Mouse (Mus musculus): Measurements from ENCODE around the gene Ssx9. TPM values are rescaled to one million over a fixed set of nuclear protein-coding genes. Genes with fewer than 3 reads are reported as not detected.
"Not testable (repeated sequence)": the region's sequence is repeated elsewhere in the genome, so short reads cannot be mapped to it uniquely, and the experiment has no call there.

Gene Ssx9
- not detected in 2 replicates for polyA plus RNA-seq (2015; fragmentation: Nextera tagmentation; extraction: Ambion mirVana)

GRCm38 (mm10) chrX:8748132-8748531 lies at the start of gene Ssx9:
Gene Ssx9 (plus strand): TSS chrX:8748432.
- not testable (repeated sequence) for H3K27me3 ChIP-seq (ENCODE audit: control insufficient read depth, insufficient read depth, low read length); H3K36me3 ChIP-seq (ENCODE audit: control insufficient read depth, insufficient read depth); H3K4me2 ChIP-seq (ENCODE audit: low read depth, low read length); H3K27ac ChIP-seq (ENCODE audit: low read length); H3K4me1 ChIP-seq (ENCODE audit: control insufficient read depth, insufficient read depth, low read length); H3K9me3 ChIP-seq (replicated peaks; ENCODE audit: control insufficient read depth, low read length); H3K4me3 ChIP-seq (ENCODE audit: low read length); H3K9ac ChIP-seq (ENCODE audit: low read length); ATAC-seq (replicated peaks; ENCODE audit: extremely low read depth, insufficient read depth, low FRiP score)
- WGBS = 50% methylated on average over 2 of the region's 2 CpGs

- no peak overlapping the region for H3K4me2 ChIP-seq (ENCODE audit: low read depth, low read length)
- ATAC-seq (replicated peaks; ENCODE audit: extremely low read depth, insufficient read depth, low FRiP score) = no peak
- WGBS = 41% methylated on average over 5 of the region's 5 CpGs
Measured at GRCm38 (mm10) chrX:8732907-8733306, 15.3 kb upstream of the Ssx9 start.

GRCm38 (mm10) chrX:8803391-8803790 lies 55.2 kb downstream of the Ssx9 start, which contains the start of gene Ssxb5:
Gene Ssxb5 (plus strand): TSS chrX:8803691.
- H3K4me1 ChIP-seq (ENCODE audit: control insufficient read depth, insufficient read depth, low read length); H3K4me2 ChIP-seq (ENCODE audit: low read depth, low read length); H3K36me3 ChIP-seq (ENCODE audit: control insufficient read depth, insufficient read depth); H3K9ac ChIP-seq (ENCODE audit: low read length); ATAC-seq (replicated peaks; ENCODE audit: extremely low read depth, insufficient read depth, low FRiP score); H3K27ac ChIP-seq (ENCODE audit: low read length); H3K9me3 ChIP-seq (replicated peaks; ENCODE audit: control insufficient read depth, low read length); H3K4me3 ChIP-seq (ENCODE audit: low read length); H3K27me3 ChIP-seq (ENCODE audit: control insufficient read depth, insufficient read depth, low read length): not testable (repeated sequence)
- WGBS = 66% methylated on average over 4 of the region's 4 CpGs

More at GRCm38 (mm10) chrX:8732907-8733306, 15.3 kb upstream of the Ssx9 start:
- no peak overlapping the region for H3K9ac ChIP-seq (ENCODE audit: low read length)
- 0 out of 2 replicates have a peak, but pooled peaks cover 2% of the 10 kb centered on the region for H3K9me3 ChIP-seq (replicated peaks; ENCODE audit: control insufficient read depth, low read length)
- H3K4me3 ChIP-seq (ENCODE audit: low read length) = no peak overlapping the region
- no peaks in the 10 kb centered on the region for H3K36me3 ChIP-seq (ENCODE audit: control insufficient read depth, insufficient read depth)
- H3K27ac ChIP-seq (ENCODE audit: low read length) = no peak overlapping the region
- no peaks in the 10 kb centered on the region for H3K4me1 ChIP-seq (ENCODE audit: control insufficient read depth, insufficient read depth, low read length)
- H3K27me3 ChIP-seq (ENCODE audit: control insufficient read depth, insufficient read depth, low read length) = no peaks in the 10 kb centered on the region

Other genes starting within 250 kb of the Ssx9 start
- gene Gm14459, start 223.5 kb upstream of the Ssx9 start, polyA plus RNA-seq (2015; fragmentation: Nextera tagmentation; extraction: Ambion mirVana) = not detected in 2 replicates
- gene Ssxb6, start 200.2 kb upstream of the Ssx9 start, polyA plus RNA-seq (2015; fragmentation: Nextera tagmentation; extraction: Ambion mirVana) = not detected in 2 replicates
- not detected in 2 replicates for gene Ssxb3, start 156.6 kb upstream of the Ssx9 start, polyA plus RNA-seq (2015; fragmentation: Nextera tagmentation; extraction: Ambion mirVana)
- not detected in 2 replicates for gene Ssxb8, start 57.6 kb upstream of the Ssx9 start, polyA plus RNA-seq (2015; fragmentation: Nextera tagmentation; extraction: Ambion mirVana)
- gene Ssxb5, start 55.3 kb downstream of the Ssx9 start, polyA plus RNA-seq (2015; fragmentation: Nextera tagmentation; extraction: Ambion mirVana) = not detected in 2 replicates
- gene Gm6592, start 95.6 kb downstream of the Ssx9 start, polyA plus RNA-seq (2015; fragmentation: Nextera tagmentation; extraction: Ambion mirVana) = not detected in 2 replicates
- not detected in 2 replicates for gene Gm5751, start 125.8 kb downstream of the Ssx9 start, polyA plus RNA-seq (2015; fragmentation: Nextera tagmentation; extraction: Ambion mirVana)
- gene B630019K06Rik, start 143.9 kb downstream of the Ssx9 start, polyA plus RNA-seq (2015; fragmentation: Nextera tagmentation; extraction: Ambion mirVana) = 1.0 and 1.4 TPM in 2 replicates
- not detected in 2 replicates for gene Fthl17b, start 214.5 kb downstream of the Ssx9 start, polyA plus RNA-seq (2015; fragmentation: Nextera tagmentation; extraction: Ambion mirVana)
- gene Fthl17c, start 228.1 kb downstream of the Ssx9 start, polyA plus RNA-seq (2015; fragmentation: Nextera tagmentation; extraction: Ambion mirVana) = not detected in 2 replicates
- not detected in 2 replicates for gene Fthl17d, start 238.3 kb downstream of the Ssx9 start, polyA plus RNA-seq (2015; fragmentation: Nextera tagmentation; extraction: Ambion mirVana)